Mouse (Mus musculus): Measurements from ENCODE around the gene Dnajb2. TPM values are rescaled to one million over a fixed set of nuclear protein-coding genes. Genes with fewer than 3 reads are reported as not detected.

Gene Dnajb2
- polyA plus RNA-seq, 1 experiment from 2014 or later: 26.2 TPM

DNA sequence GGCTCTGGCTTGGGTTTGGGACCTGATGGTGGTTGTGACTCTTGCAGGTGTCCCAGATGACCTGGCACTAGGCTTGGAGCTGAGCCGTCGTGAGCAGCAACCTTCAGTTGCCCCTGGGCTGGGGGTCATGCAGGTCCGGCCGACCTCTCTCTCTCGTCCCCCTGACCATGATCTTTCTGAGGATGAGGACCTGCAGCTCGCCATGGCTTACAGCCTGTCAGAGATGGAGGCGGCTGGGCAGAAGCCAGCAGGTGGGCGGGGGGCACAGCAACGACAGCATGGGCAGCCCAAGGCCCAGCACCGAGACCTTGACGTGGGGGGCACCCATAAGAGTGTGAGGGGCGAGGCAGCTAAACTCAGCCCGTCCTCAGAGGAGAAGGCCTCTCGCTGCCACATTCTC is 7.2 kb downstream of the Dnajb2 start:
- H3K9me3 ChIP-seq: no peaks in the 10 kb centered on the region
- H3K27ac ChIP-seq: no peak overlapping the region
- H3K9ac ChIP-seq: no peak overlapping the region
- ATAC-seq: no peak
- H3K4me3 ChIP-seq (replicated peaks): no peak overlapping the region
- peaks cover 7% of the 10 kb centered on the region for H3K4me1 ChIP-seq (replicated peaks)
- no peak overlapping the region for H3K4me2 ChIP-seq (replicated peaks)
- 91% methylated on average over 14 of the region's 14 CpGs for WGBS
- no peaks in the 10 kb centered on the region for H3K27me3 ChIP-seq (replicated peaks)
- no peaks in the 10 kb centered on the region for H3K36me3 ChIP-seq

DNA sequence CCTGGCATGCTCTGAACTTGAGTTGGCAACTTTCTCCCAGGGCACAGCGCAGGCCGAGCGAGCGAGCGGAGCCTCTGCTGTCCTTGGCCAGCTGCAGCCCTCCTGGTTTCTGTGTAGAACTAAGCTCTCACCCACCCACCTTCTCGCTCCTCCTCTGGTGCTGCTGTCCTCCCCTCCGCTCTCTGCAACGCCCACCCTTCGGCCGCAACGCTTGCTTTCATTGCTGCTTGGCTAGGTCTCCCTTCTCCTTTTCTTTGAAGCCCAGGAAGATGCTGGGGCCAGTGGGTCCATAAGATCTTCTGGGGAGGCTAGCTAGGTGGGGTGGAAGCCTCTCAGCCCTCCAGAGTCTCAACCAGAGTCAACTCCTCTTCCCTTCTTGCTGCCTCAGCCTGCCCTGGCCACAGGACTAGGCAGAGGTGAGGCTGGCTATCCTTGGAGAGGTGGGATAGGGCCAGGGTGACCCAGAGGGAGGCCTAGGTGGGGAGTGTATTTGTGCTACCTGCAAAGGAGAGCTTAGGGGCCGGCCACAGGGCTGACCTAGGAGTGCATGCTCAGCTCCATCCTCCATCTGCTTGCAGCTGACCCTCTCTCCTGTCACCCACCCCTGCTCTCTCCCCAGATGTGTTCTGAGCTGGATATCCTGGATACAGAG is 8.1 kb downstream of the Dnajb2 start:
- Histone ChIP-seq H3K27ac (no peak overlapping the region), H3K9me3 (no peaks in the 10 kb centered on the region), H3K4me2 (replicated peaks) (no peak overlapping the region), H3K27me3 (replicated peaks) (no peaks in the 10 kb centered on the region), H3K4me3 (replicated peaks) (no peak overlapping the region), H3K4me1 (replicated peaks) (peaks cover 9% of the 10 kb centered on the region), H3K36me3 (no peaks in the 10 kb centered on the region), H3K9ac (no peak overlapping the region)
- ATAC-seq: peak; percentile 15; the same call in 1 of the 2 replicates
- 88% methylated on average over 12 of the region's 12 CpGs for WGBS

DNA sequence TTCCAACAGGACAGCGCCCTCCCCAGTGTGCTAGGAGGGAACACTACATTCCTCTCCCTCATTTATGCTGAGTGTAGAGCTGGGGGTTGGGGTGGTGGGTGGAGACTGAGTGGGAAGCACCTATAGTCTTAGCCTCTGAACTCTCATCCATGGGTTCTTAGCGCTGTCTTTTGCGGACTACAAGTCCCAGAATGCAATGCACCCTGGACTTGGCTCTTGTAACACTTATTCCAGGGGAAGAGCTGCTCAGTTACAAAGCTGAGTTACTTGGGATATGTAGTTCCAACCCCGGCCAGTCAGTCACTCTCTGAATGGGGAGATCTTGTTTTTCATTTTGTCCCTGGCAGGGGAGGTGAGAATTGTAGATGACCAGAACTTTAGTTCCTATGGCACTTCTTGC is 8.6 kb downstream of the Dnajb2 start:
- Histone ChIP-seq H3K9me3 (no peaks in the 10 kb centered on the region), H3K9ac (no peak overlapping the region), H3K36me3 (no peaks in the 10 kb centered on the region), H3K27ac (no peak overlapping the region), H3K4me1 (replicated peaks) (peaks cover 9% of the 10 kb centered on the region), H3K4me3 (replicated peaks) (no peak overlapping the region), H3K4me2 (replicated peaks) (no peak overlapping the region), H3K27me3 (replicated peaks) (no peaks in the 10 kb centered on the region)
- peak; percentile 67 for ATAC-seq
- 24% methylated on average over 4 of the region's 4 CpGs for WGBS

DNA sequence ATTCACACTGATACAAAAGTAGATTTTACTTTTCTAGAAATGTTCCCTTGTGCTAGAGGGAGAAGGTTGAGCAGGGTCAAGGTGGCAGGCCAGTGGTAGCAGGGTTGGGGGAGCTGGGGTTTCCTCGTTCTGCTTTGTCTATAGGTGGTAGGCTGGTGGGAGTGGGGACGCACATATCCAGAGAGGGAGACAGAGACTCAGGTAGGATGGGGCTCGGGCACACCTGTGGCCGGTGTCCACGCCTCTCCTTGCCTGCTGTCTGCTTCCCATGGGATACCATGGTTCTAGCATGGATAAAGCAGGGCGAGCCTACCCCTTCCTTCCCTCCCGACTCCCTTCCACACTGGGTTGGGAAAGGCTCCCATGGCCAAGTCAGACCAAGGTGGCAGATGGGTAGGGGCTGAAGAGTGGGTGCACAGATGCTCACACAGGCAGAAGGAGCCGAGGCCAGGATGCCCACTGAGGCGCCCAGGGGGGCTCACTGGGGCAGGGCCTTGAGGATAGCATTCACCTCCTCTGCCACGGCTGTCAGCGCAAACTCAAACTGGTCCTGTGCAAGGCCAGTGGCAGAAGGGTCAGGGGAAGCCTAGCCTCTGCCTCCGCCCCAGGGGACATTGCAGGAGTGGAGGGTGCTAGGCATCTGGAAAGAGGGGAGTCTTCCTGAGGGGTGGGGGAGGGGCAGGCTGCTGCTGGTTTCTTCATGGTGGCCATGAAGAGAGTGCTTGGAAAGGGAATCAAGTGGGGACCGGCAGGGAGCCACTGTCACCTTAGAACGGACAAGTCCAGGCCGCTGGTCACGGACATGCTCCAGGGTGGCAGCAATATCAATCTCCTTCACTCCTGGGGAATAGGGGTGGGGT is 11.1 kb downstream of the Dnajb2 start:
- H3K36me3 ChIP-seq: no peaks in the 10 kb centered on the region
- no peaks in the 10 kb centered on the region for H3K9me3 ChIP-seq
- peaks cover 2% of the 10 kb centered on the region; the same call in 1 of the 2 replicates for H3K27me3 ChIP-seq (replicated peaks)
- WGBS: 78% methylated on average over 16 of the region's 16 CpGs
- no peak overlapping the region for H3K4me2 ChIP-seq (replicated peaks)
- H3K9ac ChIP-seq: no peak overlapping the region
- H3K4me1 ChIP-seq (replicated peaks): peaks cover 13% of the 10 kb centered on the region
- H3K27ac ChIP-seq: no peak overlapping the region
- no peak for ATAC-seq
- H3K4me3 ChIP-seq (replicated peaks): no peak overlapping the region

DNA sequence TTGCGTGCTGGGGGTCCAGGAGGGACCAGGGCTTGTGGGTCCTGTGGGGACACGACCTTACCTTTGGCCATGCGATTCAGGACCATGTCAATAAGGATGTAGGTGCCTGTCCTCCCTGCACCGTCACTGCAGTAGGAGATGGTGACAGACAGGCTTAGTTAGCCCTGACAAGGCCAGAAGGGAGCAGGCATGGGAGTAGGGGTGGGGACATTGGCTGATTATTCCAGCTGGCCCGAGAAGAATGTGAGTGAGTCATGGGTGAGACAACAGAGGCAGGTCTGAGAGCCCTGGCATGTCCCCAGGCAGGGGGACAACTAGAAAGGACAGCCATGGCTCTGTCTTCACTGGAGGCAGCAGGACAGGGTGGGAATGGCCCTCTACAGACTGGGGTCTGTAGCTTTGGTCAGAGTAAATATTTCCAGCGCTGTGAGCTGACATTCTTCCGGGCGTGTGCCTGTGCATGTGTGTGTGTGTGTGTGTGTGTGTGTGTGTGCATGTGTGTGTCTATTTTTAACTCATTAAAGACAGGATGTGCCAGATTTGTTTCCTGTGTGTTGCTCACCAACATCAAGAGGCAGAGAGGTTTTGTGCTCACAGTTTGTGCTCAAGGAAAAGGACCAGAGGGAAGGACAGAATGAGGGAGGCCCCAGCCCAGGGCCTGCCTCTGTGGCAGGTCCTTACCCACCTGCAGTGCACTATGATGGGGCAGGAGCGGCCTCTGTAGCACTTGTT is 12.0 kb downstream of the Dnajb2 start:
- Histone ChIP-seq H3K36me3 (no peaks in the 10 kb centered on the region), H3K27me3 (replicated peaks) (peaks cover 4% of the 10 kb centered on the region; the same call in 1 of the 2 replicates), H3K4me1 (replicated peaks) (peaks cover 13% of the 10 kb centered on the region), H3K9me3 (no peaks in the 10 kb centered on the region), H3K27ac (no peak overlapping the region), H3K9ac (no peak overlapping the region), H3K4me2 (replicated peaks) (no peak overlapping the region), H3K4me3 (replicated peaks) (no peak overlapping the region)
- WGBS: 32% methylated on average over 9 of the region's 9 CpGs
- 0 out of 2 replicates have a peak, but pooled peaks have one; percentile 21 for ATAC-seq

DNA sequence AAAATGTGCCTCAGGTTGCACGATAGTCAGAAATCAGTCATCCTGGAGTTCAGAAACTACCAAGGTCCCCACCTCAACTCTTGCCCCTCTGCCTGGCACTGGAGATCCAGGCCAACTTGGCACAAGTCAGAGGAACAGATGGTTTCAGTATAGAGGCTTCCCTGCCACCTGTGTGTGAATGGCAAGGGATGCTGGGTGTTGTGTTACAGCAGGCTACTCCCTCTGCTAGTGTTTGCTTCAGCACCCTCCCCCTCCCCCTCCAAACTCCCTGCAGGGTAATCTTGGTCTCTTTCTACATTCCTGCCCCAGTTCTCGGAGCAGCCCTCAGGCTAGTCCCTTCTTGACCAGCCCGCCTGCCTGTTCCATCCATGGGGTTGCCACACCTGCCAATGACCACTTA is 14.3 kb downstream of the Dnajb2 start:
- Histone ChIP-seq H3K4me1 (replicated peaks) (peaks cover 13% of the 10 kb centered on the region), H3K27me3 (replicated peaks) (peaks cover 4% of the 10 kb centered on the region; the same call in 1 of the 2 replicates), H3K27ac (no peak overlapping the region), H3K36me3 (no peaks in the 10 kb centered on the region), H3K9ac (no peak overlapping the region), H3K4me3 (replicated peaks) (no peak overlapping the region), H3K4me2 (replicated peaks) (no peak overlapping the region), H3K9me3 (no peaks in the 10 kb centered on the region)
- no peak for ATAC-seq
- 71% methylated on average over 3 of the region's 3 CpGs for WGBS

DNA sequence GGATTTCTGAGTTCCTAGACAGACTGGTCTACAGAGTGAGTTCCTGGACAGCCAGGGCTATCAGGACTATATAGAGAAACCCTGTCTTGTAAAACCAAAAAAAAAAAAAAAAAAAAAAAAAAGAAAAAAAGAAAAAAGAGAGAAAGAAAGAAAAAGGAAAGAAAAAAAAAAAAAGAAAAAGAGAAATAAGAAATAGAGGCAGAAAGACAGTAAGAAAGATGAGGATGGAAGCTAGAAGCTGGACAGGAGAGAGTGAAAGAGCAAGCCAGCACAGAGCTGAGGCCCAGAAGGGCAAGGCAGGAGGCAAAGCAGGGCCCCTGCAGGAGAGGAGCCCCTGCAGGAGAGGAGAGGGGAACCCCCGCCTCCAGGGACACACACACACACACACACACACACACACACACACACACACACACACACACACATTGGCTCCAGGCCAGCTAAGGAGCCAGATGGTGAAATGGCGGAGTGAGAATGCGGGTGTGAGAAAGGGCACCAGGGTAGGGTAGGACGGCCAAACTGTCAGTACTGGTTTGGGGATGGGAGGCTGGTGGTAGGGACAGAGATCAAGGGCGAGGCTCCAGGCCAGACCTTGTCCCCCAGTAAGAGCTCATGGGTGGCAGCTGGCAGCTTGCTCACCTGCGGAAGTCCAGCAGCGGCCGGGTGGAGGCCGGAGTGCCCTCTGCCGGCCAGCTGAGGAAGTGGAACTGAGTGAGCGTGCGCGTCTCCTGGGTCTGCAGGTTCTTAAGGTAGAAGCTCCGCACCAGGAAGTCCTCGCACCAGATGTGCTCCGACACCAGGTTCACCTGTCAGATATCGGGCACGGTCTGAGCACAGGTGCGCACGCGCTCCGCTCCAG is 15.1 kb downstream of the Dnajb2 start:
- peak overlapping the region; percentile 18; the same call in 1 of the 2 replicates for H3K9ac ChIP-seq

DNA sequence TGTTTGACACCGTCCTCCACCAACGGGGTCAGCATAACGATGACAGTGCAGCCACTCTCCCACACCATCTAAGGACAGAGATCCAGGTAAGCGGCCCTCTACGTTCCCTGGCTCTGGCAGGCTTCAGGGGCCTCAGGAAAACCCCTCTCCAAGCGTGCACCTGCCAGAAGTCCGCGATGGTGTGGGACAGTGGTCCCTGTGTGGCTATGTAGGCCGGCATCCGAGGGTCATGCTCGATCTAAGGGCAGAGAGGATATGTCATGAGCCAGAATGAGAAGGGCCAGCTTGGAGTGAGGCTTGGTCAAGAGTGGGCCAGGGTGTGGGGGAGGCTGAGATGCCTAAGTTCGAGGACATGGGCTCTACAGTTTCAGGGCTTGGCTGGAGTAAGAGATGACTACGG is 16.1 kb downstream of the Dnajb2 start:
- 72% methylated on average over 13 of the region's 13 CpGs for WGBS
- H3K9me3 ChIP-seq: no peaks in the 10 kb centered on the region

More for the DNA sequence above, 15.1 kb downstream of the Dnajb2 start:
- peak; percentile 84 for ATAC-seq
- peaks cover 13% of the 10 kb centered on the region for H3K4me1 ChIP-seq (replicated peaks)
- H3K27me3 ChIP-seq (replicated peaks): peaks cover 4% of the 10 kb centered on the region; the same call in 1 of the 2 replicates
- H3K27ac ChIP-seq: no peak overlapping the region
- H3K4me3 ChIP-seq (replicated peaks): peak overlapping the region; percentile 3; the same call in 1 of the 2 replicates
- no peaks in the 10 kb centered on the region for H3K9me3 ChIP-seq
- peak overlapping the region; percentile 53 for H3K4me2 ChIP-seq (replicated peaks)
- no peaks in the 10 kb centered on the region for H3K36me3 ChIP-seq
- WGBS: 3% methylated on average over 21 of the region's 22 CpGs

DNA sequence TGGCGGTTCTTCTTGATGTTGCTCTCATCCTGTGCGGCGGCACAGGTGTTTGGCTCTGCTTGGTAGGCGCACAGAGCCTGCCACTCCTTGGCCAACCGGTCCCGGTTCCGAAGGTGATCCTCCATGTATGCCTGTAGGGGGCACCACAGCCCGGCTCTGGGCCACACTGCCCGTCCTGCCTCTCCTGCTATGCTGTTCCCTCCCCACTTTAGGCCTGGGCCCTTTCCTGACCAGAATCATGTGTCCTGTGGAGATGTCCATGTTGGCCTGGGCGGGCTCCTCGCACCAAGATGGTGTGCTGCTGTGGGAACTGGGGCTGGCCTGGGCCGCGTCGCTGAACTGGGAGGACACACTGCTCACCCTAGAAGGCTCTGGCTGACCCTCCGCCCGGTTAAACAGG is 16.8 kb downstream of the Dnajb2 start:
- ATAC-seq: no peak
- 80% methylated on average over 16 of the region's 16 CpGs for WGBS
- no peak overlapping the region for H3K4me3 ChIP-seq (replicated peaks)
- H3K27ac ChIP-seq: no peak overlapping the region
- no peaks in the 10 kb centered on the region for H3K36me3 ChIP-seq
- H3K27me3 ChIP-seq (replicated peaks): peaks cover 7% of the 10 kb centered on the region; the same call in 1 of the 2 replicates
- peaks cover 8% of the 10 kb centered on the region for H3K4me1 ChIP-seq (replicated peaks)
- H3K9me3 ChIP-seq: no peaks in the 10 kb centered on the region
- no peak overlapping the region for H3K4me2 ChIP-seq (replicated peaks)
- H3K9ac ChIP-seq: no peak overlapping the region

More for the DNA sequence above, 16.1 kb downstream of the Dnajb2 start:
- H3K27ac ChIP-seq: no peak overlapping the region
- H3K4me1 ChIP-seq (replicated peaks): peaks cover 13% of the 10 kb centered on the region
- H3K36me3 ChIP-seq: no peaks in the 10 kb centered on the region
- H3K27me3 ChIP-seq (replicated peaks): peaks cover 7% of the 10 kb centered on the region; the same call in 1 of the 2 replicates
- no peak for ATAC-seq
- H3K4me2 ChIP-seq (replicated peaks): no peak overlapping the region
- H3K9ac ChIP-seq: no peak overlapping the region
- H3K4me3 ChIP-seq (replicated peaks): no peak overlapping the region

DNA sequence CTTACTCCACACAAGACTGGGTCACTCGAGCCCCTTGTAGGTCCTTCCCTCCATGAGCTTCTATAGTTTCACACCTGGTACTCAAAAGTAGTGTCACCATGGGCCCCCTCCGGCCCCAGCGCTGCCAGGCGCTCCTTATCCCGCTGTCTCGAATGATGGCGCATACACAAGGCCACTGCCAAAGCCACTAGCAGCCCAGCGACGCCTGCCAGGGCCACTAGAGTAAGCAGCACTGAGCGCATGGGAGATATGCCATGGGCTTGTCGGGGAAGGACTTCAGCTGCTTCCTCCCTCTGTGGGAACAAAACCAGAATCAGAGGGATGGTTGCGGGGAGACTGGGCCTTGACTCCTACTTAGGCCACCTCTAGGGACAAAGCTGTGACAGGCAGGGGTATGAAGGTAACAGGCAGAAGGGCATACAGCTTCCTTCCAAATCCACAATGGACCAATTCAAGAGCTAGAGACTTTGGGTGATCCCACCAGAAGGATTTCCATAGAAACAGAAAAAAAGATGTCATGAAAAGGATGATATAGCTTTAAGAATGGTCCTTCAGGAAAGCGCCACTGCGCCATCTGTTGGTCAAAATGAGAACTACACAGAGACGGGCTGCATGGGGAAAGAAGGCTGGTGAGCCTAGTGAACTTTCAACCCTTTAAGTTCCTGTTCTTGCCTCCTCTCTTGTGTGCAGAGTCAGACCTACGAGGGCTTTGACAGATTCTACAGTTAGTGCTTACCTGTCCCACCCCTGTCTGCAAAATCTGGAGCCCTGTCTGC is 17.8 kb downstream of the Dnajb2 start:
- WGBS: 58% methylated on average over 16 of the region's 16 CpGs
- Histone ChIP-seq H3K4me1 (replicated peaks) (peaks cover 4% of the 10 kb centered on the region; the same call in 1 of the 2 replicates), H3K27ac (no peak overlapping the region), H3K36me3 (no peaks in the 10 kb centered on the region), H3K9me3 (no peaks in the 10 kb centered on the region), H3K27me3 (replicated peaks) (peaks cover 7% of the 10 kb centered on the region; the same call in 1 of the 2 replicates), H3K9ac (no peak overlapping the region), H3K4me3 (replicated peaks) (no peak overlapping the region), H3K4me2 (replicated peaks) (no peak overlapping the region)
- no peak for ATAC-seq

DNA sequence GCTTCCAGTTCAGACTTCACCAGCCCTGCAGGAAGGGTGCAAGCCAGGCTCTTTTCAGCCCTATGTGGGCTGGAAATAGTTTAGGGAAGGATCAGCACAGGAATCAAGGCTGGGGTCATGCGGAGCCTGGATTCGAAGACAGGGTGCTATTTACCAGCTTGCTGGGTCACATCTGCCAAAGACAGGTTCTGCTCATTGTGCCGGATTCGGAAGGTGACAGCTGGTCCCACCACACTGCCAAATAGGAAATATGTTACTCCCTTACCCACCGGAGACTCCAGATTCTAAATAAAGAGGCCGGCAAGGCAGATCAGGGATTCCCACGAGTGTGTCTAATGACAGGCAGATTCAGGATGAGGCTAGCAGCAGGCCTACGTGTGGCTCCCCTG is 18.4 kb downstream of the Dnajb2 start:
- H3K4me1 ChIP-seq (replicated peaks): peaks cover 4% of the 10 kb centered on the region; the same call in 1 of the 2 replicates
- no peak overlapping the region for H3K4me2 ChIP-seq (replicated peaks)
- no peaks in the 10 kb centered on the region for H3K36me3 ChIP-seq
- no peak overlapping the region for H3K9ac ChIP-seq
- no peak for ATAC-seq
- H3K27me3 ChIP-seq (replicated peaks): peaks cover 7% of the 10 kb centered on the region; the same call in 1 of the 2 replicates
- H3K9me3 ChIP-seq: no peaks in the 10 kb centered on the region
- H3K4me3 ChIP-seq (replicated peaks): no peak overlapping the region
- H3K27ac ChIP-seq: no peak overlapping the region
- WGBS: 70% methylated on average over 8 of the region's 8 CpGs

All from intestine, embryonic 15.5 days (tissue).